Mouse (Mus musculus) gastrocnemius, postnatal 25 days (tissue): ENCODE measurements around the gene Ppef2. TPM values are rescaled to one million over a fixed set of nuclear protein-coding genes. Genes with fewer than 3 reads are reported as not detected.

Experiments
- DNase-seq: peaks from one replicate; pipeline ENCODE4 v3.0.0; 2022
- long read RNA-seq, 2 experiments: library from polyadenylated mRNA; stranded (forward); transcript quantifications; one replicate each; pipeline ENCODE4 v2.0.0; 2021
- total RNA-seq, 2 experiments: library from RNA; stranded (reverse); gene quantifications; 1 replicate in 1 of 2; 2 replicates in 1 of 2; pipeline ENCODE4 v1.2.3; 2021

Gene Ppef2
- not detected for total RNA-seq
- long read RNA-seq, experiment 1, result 0 reads
- long read RNA-seq, experiment 2, result 0 reads

GRCm38 (mm10) chr5:92256218-92256617, at the start of gene Ppef2:
Gene Ppef2, minus strand, starts transcription at chr5:92256278.
- DNase-seq, result no peak

DNA sequence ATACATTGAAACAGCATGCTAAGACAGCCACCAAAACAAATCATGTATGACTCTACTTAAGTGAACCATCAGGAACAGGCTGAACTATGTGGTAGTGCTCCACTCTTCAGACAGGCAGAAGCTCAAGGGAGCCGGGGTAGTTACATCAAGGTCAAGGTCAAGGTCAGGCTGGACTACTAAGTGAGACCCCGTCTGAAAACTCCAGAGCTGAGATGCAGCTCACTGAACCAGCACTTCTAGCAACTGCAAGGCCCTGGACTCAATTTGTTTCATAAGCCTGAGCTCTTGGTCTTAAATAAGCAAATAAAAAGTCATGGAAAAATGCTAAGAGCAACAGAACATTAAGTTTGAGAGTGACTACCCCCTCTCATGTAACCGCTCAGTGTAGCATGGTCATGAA, 48.2 kb upstream of the Ppef2 start:
- DNase-seq, result no peak

- no peak for DNase-seq
Observed at GRCm38 (mm10) chr5:92302149-92302840, 46.2 kb upstream of the Ppef2 start.

- DNase-seq, result no peak
Observed at GRCm38 (mm10) chr5:92294525-92294924, 38.4 kb upstream of the Ppef2 start.

DNA sequence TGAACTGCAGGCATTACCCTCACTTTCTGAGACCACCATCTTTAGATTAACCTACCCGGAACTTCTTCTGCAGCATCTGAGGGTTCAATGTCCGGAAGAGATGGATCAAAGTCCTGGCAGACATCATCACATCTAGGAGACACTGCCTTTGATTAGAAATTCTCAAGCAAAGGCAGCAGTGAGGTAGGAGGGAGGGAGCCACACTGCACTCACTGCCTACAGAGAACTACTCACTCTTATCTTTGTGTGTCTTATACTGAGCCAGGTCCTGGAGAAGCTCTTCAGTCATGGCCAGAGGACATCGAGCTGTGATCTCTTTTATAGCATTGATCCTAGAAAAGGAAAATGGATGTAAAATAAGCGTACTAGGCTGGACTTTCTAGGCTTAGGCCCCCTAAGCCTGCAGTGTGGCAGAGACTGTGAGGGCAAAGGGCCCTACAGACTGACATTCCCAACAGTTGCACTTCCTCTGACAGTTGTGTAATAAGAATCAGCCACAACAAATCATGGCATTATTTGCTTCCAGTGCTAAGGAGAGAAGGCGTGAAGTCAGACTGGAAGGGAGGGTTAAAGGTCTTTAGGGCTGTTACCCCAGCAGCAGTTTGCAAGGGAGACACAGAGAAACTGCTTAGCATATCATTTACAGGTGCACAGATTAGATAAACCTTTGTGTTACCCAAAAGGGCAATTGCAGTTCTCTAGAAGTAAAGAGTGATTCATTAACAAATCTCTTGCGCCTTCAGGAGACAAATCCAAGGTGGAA, 35.8 kb upstream of the Ppef2 start:
- no peak for DNase-seq

DNA sequence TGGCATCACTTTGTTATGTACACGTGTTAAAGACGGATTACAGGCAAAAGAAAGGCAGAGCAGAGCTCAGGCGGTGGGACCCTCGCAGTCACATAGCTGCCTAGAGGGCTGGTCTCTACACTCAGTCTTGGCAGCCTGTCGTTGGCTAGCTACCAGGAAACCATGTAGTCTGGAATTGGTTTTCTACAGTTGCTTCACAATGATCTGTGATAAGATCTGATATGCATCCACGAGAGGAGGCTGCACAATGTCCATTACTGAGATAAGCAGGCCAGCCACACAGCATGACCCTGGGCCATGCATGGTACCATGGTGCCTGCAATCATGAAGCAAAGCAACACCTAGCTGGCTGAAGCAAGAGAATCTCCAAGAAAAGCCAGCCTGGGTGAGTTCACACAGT, 31.8 kb upstream of the Ppef2 start:
- DNase-seq, result no peak

DNA sequence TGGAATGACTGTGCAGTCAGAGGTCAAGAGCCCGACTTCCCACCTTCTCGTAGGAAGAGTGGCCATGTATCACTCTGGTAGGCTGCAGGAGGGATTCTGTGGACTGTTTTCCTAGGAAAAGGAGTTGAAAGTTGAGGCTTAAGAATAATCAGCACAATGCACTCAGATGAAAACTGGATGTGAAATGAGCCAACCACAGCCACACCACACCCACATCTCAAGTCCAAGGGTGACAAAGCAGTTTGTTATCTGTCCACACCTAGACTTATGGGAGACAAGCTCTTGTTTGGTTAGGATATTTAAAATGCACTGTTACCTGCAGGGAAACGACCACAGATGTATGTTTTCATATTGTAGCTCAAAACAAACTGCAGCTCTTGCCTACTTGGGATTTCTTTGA, 27.0 kb upstream of the Ppef2 start:
- no peak for DNase-seq

DNA sequence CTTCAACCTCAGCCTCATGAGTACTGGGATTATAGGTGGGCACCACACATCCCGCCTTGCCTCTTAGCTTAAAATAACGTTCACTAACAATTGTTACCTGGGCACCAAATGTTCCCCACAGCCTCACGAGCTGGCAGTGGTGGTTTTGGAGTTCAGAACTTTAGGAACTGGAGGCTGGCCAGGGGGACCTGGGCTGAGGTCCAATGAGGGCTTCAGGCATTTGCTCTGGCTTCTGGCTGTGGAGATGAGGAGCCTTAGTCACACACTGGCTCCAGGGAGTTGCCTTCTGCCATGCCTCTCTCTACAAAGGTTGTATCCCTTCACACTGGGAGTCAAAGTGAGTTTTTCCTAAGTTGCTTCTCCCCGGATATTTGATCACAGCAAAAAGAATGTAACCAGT, 26.5 kb upstream of the Ppef2 start:
- peak; percentile 27 for DNase-seq

DNA sequence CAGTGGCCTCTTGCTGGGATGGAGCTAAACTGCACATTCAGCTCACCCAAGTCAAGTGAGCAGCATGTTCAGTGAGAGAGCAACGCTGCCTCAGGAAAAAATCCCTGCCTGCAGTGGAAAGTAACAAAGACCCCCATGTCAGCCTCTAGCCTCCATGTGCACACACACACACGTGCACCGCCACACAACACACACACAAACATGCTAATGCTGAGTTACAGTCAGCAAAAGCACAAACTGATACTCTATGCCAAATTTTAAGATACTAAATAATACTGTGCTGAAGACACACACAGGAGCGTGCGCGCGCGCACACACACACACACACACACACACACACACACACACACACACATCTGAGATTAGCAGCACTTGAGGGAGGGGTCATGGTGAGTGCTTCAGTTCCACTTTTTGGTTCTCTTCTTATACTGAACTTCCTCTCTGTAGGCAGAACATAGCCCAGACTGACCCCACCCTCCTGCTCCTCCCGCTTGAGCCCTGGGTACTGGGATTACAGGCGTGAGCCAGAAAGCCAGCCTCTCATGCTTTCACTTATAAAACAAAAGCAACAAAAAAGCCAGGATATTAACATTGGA, 23.0 kb upstream of the Ppef2 start:
- peak; percentile 26 for DNase-seq

GRCm38 (mm10) chr5:92277437-92278394, 21.6 kb upstream of the Ppef2 start, which contains the start of gene Naaa:
Gene Naaa, minus strand, starts transcription at chr5:92278170.
- peak; percentile 89 for DNase-seq

GRCm38 (mm10) chr5:92270496-92270895, 14.4 kb upstream of the Ppef2 start:
- DNase-seq, result no peak

DNA sequence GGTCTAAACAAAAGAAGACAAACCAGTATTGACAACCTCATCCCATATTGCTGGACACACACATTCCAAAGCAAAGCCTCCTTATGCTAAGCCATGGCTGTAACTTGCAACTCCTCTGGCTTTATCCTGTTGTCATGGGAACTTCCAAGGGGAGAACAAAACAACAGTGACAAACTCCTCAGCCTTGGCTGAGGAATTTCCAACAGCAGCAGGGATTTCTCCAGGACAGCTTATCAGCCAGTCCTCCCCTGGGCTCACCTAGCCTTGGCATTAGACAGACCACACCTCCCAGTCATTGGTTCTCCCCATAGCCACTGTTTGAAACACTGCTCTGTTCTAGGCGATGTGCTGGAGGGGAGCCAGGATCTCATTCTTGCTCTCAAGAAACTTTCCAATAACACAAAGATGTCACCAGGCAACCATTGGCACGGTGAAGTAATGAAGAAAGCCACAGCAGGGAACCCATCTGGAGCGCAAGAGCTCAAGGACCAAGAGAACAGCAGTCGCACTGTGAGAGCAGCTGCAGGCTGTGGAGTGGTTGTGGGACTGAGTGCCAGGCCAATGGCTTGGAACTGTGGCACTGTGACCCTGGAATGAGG, 7.8 kb upstream of the Ppef2 start:
- no peak for DNase-seq

- no peak for DNase-seq
Observed at GRCm38 (mm10) chr5:92262646-92263045, 6.6 kb upstream of the Ppef2 start.

DNA sequence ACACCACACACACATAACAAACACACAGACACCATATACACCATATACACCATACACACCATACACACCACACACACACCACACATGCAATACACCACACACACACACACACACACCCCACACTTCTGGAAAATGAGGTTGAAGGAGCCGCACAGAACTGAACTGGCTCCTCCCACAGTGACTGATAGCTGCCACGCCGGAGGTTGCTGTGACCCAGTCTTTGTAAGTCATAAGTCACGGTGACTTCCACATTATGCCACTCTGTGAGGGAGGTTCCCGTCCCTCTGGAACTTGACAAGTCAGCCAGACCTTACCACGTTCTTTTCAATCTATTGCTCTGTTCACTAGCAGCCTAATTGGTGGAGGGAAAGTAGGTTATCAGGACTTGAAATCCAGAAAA, 1.6 kb downstream of the Ppef2 start:
- no peak for DNase-seq

GRCm38 (mm10) chr5:92252797-92253343, 3.2 kb downstream of the Ppef2 start:
- no peak for DNase-seq

GRCm38 (mm10) chr5:92252031-92252430, 4.0 kb downstream of the Ppef2 start:
- no peak for DNase-seq

- DNase-seq, result no peak
Observed at GRCm38 (mm10) chr5:92248614-92249013, 7.5 kb downstream of the Ppef2 start.

DNA sequence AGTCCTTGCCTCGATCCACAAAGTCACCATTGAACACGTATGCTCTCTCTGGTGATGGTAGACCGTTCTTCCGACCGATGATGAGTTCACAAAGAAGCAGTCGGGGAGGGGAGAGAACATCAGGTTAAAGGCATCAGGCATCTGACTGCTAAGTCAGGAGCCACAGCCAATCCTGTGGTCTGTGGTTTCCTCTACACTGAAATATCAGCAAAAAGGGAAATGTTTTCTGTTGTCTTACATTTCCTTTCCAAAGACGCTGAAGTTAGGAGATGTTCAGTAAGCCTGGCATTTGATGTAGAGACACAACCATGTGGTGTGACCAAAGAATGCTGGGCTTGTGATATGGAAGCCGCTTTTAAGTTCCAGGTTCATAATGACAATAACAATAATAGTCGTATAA, 10.6 kb downstream of the Ppef2 start:
- DNase-seq, result no peak

DNA sequence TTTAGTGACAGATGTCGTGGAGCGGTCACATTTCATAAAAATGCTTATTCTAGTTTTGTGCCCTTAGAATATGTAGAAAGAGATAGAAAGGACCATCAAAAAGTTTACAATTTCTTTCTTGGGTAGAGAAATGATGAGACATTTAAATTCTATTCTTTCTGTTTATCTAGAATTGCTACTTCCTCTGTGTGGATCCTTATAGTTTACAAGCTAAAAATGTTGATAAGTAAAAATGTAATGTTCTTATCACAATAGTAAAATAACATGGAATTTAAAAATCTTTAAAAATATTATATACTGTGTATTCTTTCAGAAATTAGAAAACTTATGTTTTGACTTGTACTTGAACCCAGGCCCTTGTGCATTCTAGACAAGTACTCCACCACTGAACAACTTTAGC, 11.2 kb downstream of the Ppef2 start:
- no peak for DNase-seq

- DNase-seq, result no peak
Observed at GRCm38 (mm10) chr5:92240769-92241168, 15.3 kb downstream of the Ppef2 start.
